Mouse (Mus musculus) stomach, postnatal 0 days (tissue): Measurements from ENCODE around the gene Eml6.

ENCODE experiments used
- CTCF ChIP-seq: IDR thresholded peaks from 2 replicates; pipeline ENCODE4 v1.5.1; 2016; ENCODE audit warnings: antibody characterized with exemption, low read depth, mild to moderate bottlenecking, moderate library complexity
- EP300 ChIP-seq: optimal IDR thresholded peaks from 2 replicates; pipeline ENCODE3; 2016; ENCODE audit warnings: antibody characterized with exemption

DNA sequence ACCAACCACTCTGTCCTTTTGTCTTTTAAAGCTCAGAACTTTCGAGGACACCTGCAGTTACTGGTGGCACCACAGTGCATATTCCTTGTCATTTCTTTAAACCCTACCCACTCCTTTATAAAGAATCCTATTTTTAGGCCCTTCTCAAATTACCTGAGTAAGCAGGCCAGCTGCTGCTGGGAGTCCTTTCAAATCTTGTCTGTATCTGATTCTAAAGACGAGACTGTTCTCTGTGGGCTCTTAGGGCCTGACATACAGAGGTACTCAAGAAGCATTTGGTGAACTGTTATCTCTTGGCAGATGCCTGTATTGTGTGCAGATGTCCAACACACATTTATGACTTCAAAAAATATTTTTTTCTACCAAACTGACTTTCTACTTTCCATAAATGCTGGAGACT lies 231.4 kb downstream of the Eml6 start:
- TF ChIP-seq EP300 (no peak), CTCF (no peak)
